Mouse (Mus musculus): ENCODE data around the gene Gm12184. TPM values are rescaled to one million over a fixed set of nuclear protein-coding genes. Genes with fewer than 3 reads are reported as not detected.
"Not testable (repeated sequence)": the region's sequence is repeated elsewhere in the genome, so short reads cannot be mapped to it uniquely, and the experiment has no call there.

The Gm12184 gene
- polyA plus RNA-seq, 1 experiment from 2014 or later, result 16.4 TPM

GRCm38 (mm10) chr11:48863808-48864207, 37.4 kb upstream of the Gm12184 start:
- Histone ChIP-seq H3K4me3 (replicated peaks) (no peak overlapping the region), H3K4me1 (no peaks in the 10 kb centered on the region), H3K9me3 (no peaks in the 10 kb centered on the region), H3K36me3 (peaks cover 4% of the 10 kb centered on the region; the same call in 1 of the 2 replicates), H3K27me3 (replicated peaks) (no peaks in the 10 kb centered on the region), H3K4me2 (no peak overlapping the region), H3K9ac (no peak overlapping the region), H3K27ac (no peak overlapping the region)
- WGBS, result 81% methylated on average over 3 of the region's 3 CpGs
- ATAC-seq (ENCODE audit: insufficient read depth, low FRiP score, low read depth), result no peak

GRCm38 (mm10) chr11:48862784-48863319, 36.4 kb upstream of the Gm12184 start:
- Histone ChIP-seq H3K4me2 (no peak overlapping the region), H3K27ac (no peak overlapping the region), H3K4me3 (replicated peaks) (no peak overlapping the region), H3K4me1 (0 out of 2 replicates have a peak, but pooled peaks cover 8% of the 10 kb centered on the region), H3K9ac (no peak overlapping the region), H3K27me3 (replicated peaks) (no peaks in the 10 kb centered on the region), H3K36me3 (peaks cover 4% of the 10 kb centered on the region; the same call in 1 of the 2 replicates), H3K9me3 (no peaks in the 10 kb centered on the region)
- WGBS, result 78% methylated on average over 1 of the region's 1 CpGs
- no peak for ATAC-seq (ENCODE audit: insufficient read depth, low FRiP score, low read depth)

- H3K27ac ChIP-seq, result no peak overlapping the region
- no peak overlapping the region for H3K9ac ChIP-seq
- H3K4me3 ChIP-seq (replicated peaks), result peak overlapping the region; percentile 66; the same call in 1 of the 2 replicates
- no peaks in the 10 kb centered on the region for H3K27me3 ChIP-seq (replicated peaks)
- H3K36me3 ChIP-seq, result no peaks in the 10 kb centered on the region
- ATAC-seq (ENCODE audit: insufficient read depth, low FRiP score, low read depth), result no peak
- H3K4me1 ChIP-seq, result peaks cover 18% of the 10 kb centered on the region
- H3K4me2 ChIP-seq, result peak overlapping the region; percentile 67
- WGBS, result under 1% methylated on average over 6 of the region's 6 CpGs
- H3K9me3 ChIP-seq, result no peaks in the 10 kb centered on the region
Observed at GRCm38 (mm10) chr11:48859014-48859413, 32.6 kb upstream of the Gm12184 start.

GRCm38 (mm10) chr11:48853474-48854180, 27.2 kb upstream of the Gm12184 start:
- H3K9ac ChIP-seq, result peak overlapping the region; percentile 47; the same call in 1 of the 2 replicates
- 0 out of 2 replicates have a peak overlapping the region, but pooled peaks have one; percentile 27 for H3K27ac ChIP-seq
- peak; percentile 68 for ATAC-seq (ENCODE audit: insufficient read depth, low FRiP score, low read depth)
- peaks cover 23% of the 10 kb centered on the region for H3K4me1 ChIP-seq
- H3K36me3 ChIP-seq, result no peaks in the 10 kb centered on the region
- WGBS, result under 1% methylated on average over 31 of the region's 31 CpGs
- peak overlapping the region; percentile 93 for H3K4me2 ChIP-seq
- peak overlapping the region; percentile 66 for H3K4me3 ChIP-seq (replicated peaks)
- H3K27me3 ChIP-seq (replicated peaks), result no peaks in the 10 kb centered on the region
- no peaks in the 10 kb centered on the region for H3K9me3 ChIP-seq

- 9% methylated on average over 23 of the region's 23 CpGs for WGBS
Observed at GRCm38 (mm10) chr11:48852624-48853473, 26.4 kb upstream of the Gm12184 start.

GRCm38 (mm10) chr11:48852190-48852589, 25.7 kb upstream of the Gm12184 start:
- no peak for ATAC-seq (ENCODE audit: insufficient read depth, low FRiP score, low read depth)
- H3K4me2 ChIP-seq, result no peak overlapping the region

More at GRCm38 (mm10) chr11:48852624-48853473, 26.4 kb upstream of the Gm12184 start:
- Histone ChIP-seq H3K4me3 (replicated peaks) (peak overlapping the region; percentile 66), H3K27ac (no peak overlapping the region), H3K9ac (no peak overlapping the region), H3K9me3 (no peaks in the 10 kb centered on the region), H3K4me2 (peak overlapping the region; percentile 93), H3K36me3 (no peaks in the 10 kb centered on the region), H3K4me1 (peaks cover 15% of the 10 kb centered on the region), H3K27me3 (replicated peaks) (no peaks in the 10 kb centered on the region)
- no peak for ATAC-seq (ENCODE audit: insufficient read depth, low FRiP score, low read depth)

GRCm38 (mm10) chr11:48851270-48851995, 25.0 kb upstream of the Gm12184 start:
- no peaks in the 10 kb centered on the region for H3K27me3 ChIP-seq (replicated peaks)
- no peak for ATAC-seq (ENCODE audit: insufficient read depth, low FRiP score, low read depth)
- 80% methylated on average over 4 of the region's 4 CpGs for WGBS

More at GRCm38 (mm10) chr11:48852190-48852589, 25.7 kb upstream of the Gm12184 start:
- no peaks in the 10 kb centered on the region for H3K9me3 ChIP-seq
- no peak overlapping the region for H3K27ac ChIP-seq
- peaks cover 15% of the 10 kb centered on the region for H3K4me1 ChIP-seq
- no peak overlapping the region for H3K4me3 ChIP-seq (replicated peaks)
- H3K36me3 ChIP-seq, result no peaks in the 10 kb centered on the region
- H3K9ac ChIP-seq, result no peak overlapping the region
- WGBS, result 78% methylated on average over 4 of the region's 4 CpGs
- no peaks in the 10 kb centered on the region for H3K27me3 ChIP-seq (replicated peaks)

GRCm38 (mm10) chr11:48850240-48850639, 23.8 kb upstream of the Gm12184 start:
- H3K4me3 ChIP-seq (replicated peaks), result no peak overlapping the region
- no peak for ATAC-seq (ENCODE audit: insufficient read depth, low FRiP score, low read depth)
- no peak overlapping the region; the same call in 1 of the 2 replicates for H3K4me2 ChIP-seq
- 30% methylated on average over 2 of the region's 2 CpGs for WGBS
- no peaks in the 10 kb centered on the region for H3K27me3 ChIP-seq (replicated peaks)
- H3K9ac ChIP-seq, result no peak overlapping the region
- H3K9me3 ChIP-seq, result no peaks in the 10 kb centered on the region
- H3K27ac ChIP-seq, result no peak overlapping the region
- no peaks in the 10 kb centered on the region for H3K36me3 ChIP-seq
- H3K4me1 ChIP-seq, result peaks cover 15% of the 10 kb centered on the region

More at GRCm38 (mm10) chr11:48851270-48851995, 25.0 kb upstream of the Gm12184 start:
- H3K27ac ChIP-seq, result no peak overlapping the region
- H3K4me3 ChIP-seq (replicated peaks), result no peak overlapping the region
- H3K36me3 ChIP-seq, result no peaks in the 10 kb centered on the region
- peaks cover 15% of the 10 kb centered on the region for H3K4me1 ChIP-seq
- H3K4me2 ChIP-seq, result no peak overlapping the region
- H3K9me3 ChIP-seq, result no peaks in the 10 kb centered on the region
- no peak overlapping the region for H3K9ac ChIP-seq

GRCm38 (mm10) chr11:48846881-48847280, 20.4 kb upstream of the Gm12184 start:
- WGBS, result 66% methylated on average over 5 of the region's 5 CpGs
- ATAC-seq (ENCODE audit: insufficient read depth, low FRiP score, low read depth), result no peak

GRCm38 (mm10) chr11:48846362-48846761, 19.9 kb upstream of the Gm12184 start:
- 77% methylated on average over 2 of the region's 2 CpGs for WGBS

More at GRCm38 (mm10) chr11:48846881-48847280, 20.4 kb upstream of the Gm12184 start:
- Histone ChIP-seq H3K4me3 (replicated peaks) (no peak overlapping the region), H3K36me3 (no peaks in the 10 kb centered on the region), H3K9me3 (no peaks in the 10 kb centered on the region), H3K27ac (no peak overlapping the region), H3K4me1 (no peaks in the 10 kb centered on the region; the same call in 1 of the 2 replicates), H3K9ac (no peak overlapping the region), H3K4me2 (no peak overlapping the region), H3K27me3 (replicated peaks) (no peaks in the 10 kb centered on the region)

GRCm38 (mm10) chr11:48845244-48845815, 18.9 kb upstream of the Gm12184 start:
- no peaks in the 10 kb centered on the region; the same call in 1 of the 2 replicates for H3K4me1 ChIP-seq
- no peaks in the 10 kb centered on the region for H3K36me3 ChIP-seq
- H3K27me3 ChIP-seq (replicated peaks), result no peaks in the 10 kb centered on the region
- H3K9me3 ChIP-seq, result no peaks in the 10 kb centered on the region
- H3K4me2 ChIP-seq, result no peak overlapping the region
- WGBS, result 25% methylated on average over 13 of the region's 13 CpGs
- H3K27ac ChIP-seq, result no peak overlapping the region
- no peak overlapping the region for H3K9ac ChIP-seq
- ATAC-seq (ENCODE audit: insufficient read depth, low FRiP score, low read depth), result no peak
- H3K4me3 ChIP-seq (replicated peaks), result no peak overlapping the region

More at GRCm38 (mm10) chr11:48846362-48846761, 19.9 kb upstream of the Gm12184 start:
- not testable (repeated sequence) for H3K36me3 ChIP-seq; H3K4me1 ChIP-seq; H3K27ac ChIP-seq; H3K9me3 ChIP-seq; ATAC-seq (ENCODE audit: insufficient read depth, low FRiP score, low read depth); H3K4me2 ChIP-seq; H3K9ac ChIP-seq; H3K4me3 ChIP-seq (replicated peaks); H3K27me3 ChIP-seq (replicated peaks)

All from stomach, embryonic 15.5 days (tissue).